Mouse (Mus musculus) kidney, adult 2 months (tissue): ENCODE results near the gene Wwc2.

ENCODE experiments used
- CTCF ChIP-seq: fragments of 200-500 bp; conservative IDR thresholded peaks from 2 replicates; pipeline ENCODE4 v1.5.1; 2011; ENCODE audit warnings: low read depth, mild to moderate bottlenecking, control low read depth, low read length, moderate library complexity, mixed read lengths; ENCODE audit not compliant: insufficient read depth, insufficient read length
- POLR2A ChIP-seq: fragments of 200-500 bp; IDR thresholded peaks from one replicate; pipeline ENCODE4 v1.6.1; 2011; ENCODE audit warnings: low read depth, low read length, control low read depth

DNA sequence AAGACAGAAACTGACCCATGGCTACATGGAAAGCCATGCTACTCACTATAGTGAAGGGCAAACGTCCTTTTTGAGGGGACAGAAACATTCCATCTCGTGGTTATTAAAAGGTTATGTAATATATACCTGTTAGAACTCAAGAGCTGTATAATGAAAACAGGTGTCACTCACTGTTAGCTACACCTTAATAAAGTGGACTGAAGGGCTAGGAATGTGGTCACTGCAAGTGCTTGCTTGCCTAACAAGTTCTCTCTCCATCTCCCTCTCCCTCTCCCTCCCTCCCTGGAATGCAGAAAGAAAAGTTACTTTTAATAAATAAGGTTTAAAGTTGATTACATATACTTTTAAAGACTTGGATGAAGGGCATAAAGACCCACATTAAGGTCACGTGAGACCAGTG lies 88.0 kb downstream of the Wwc2 start:
- TF ChIP-seq CTCF (no peak), POLR2A (no peak)
